Mouse (Mus musculus): ENCODE results near the gene Large2. TPM values are rescaled to one million over a fixed set of nuclear protein-coding genes. Genes with fewer than 3 reads are reported as not detected.

Large2 gene
- polyA plus RNA-seq, 1 experiment from 2014 or later = 7.0 TPM

DNA sequence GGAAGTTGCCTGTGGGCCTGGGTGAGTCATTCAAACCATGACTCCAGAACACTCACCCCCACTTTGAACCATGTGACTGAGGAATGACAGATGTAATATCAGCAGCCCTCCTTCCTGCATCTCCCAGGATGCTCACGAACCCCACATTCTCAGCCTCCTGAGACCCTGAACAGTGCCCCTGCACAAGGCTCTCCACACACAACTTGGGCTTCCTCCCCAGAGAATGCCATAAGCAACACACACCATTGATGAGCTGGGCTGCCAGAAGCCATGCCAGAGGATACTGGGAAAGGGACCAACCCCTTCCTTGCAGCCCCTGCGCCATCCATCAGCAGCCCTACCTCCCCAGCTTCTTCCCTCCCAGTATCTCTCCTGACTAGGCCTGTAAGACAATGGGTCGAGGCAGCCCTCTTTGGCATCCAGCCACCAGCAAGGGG is 13.4 kb upstream of the Large2 start:
- Histone ChIP-seq H3K4me3 (peak overlapping the region; percentile 77), H3K4me1 (peaks cover 53% of the 10 kb centered on the region), H3K4me2 (replicated peaks) (peak overlapping the region; percentile 92), H3K9ac (peak overlapping the region; percentile 85), H3K9me3 (replicated peaks) (no peaks in the 10 kb centered on the region), H3K36me3 (peaks cover 46% of the 10 kb centered on the region), H3K27ac (peak overlapping the region; percentile 86), H3K27me3 (no peaks in the 10 kb centered on the region)
- no peak for ATAC-seq (ENCODE audit: low FRiP score)
- 42% methylated on average over 3 of the region's 3 CpGs for WGBS

DNA sequence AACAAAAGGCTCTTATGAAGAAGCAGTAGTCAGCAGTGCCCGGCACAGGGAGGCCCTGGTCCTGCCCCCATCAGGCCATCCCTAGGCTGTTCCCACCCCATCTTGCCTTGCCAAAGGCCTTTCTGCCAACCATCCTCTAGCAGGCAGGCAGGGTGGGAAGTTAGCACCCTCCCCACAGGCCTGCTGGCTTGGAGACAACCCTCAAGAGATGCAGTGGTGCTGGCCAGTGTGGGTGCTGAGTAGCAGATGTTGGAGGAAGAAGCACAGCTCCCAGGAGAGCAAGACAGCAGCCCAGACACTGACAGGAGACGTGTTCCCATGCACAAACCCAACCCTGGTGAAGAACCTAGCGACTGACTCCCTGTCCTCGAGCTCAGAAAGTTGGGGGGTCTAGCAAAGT is 13.0 kb upstream of the Large2 start:
- H3K4me3 ChIP-seq = peak overlapping the region; percentile 77
- H3K27ac ChIP-seq = no peak overlapping the region
- peak overlapping the region; percentile 85 for H3K9ac ChIP-seq
- peaks cover 48% of the 10 kb centered on the region for H3K4me1 ChIP-seq
- H3K27me3 ChIP-seq = no peaks in the 10 kb centered on the region
- H3K36me3 ChIP-seq = peaks cover 51% of the 10 kb centered on the region
- WGBS = 71% methylated on average over 4 of the region's 4 CpGs
- H3K4me2 ChIP-seq (replicated peaks) = peak overlapping the region; percentile 92
- no peaks in the 10 kb centered on the region for H3K9me3 ChIP-seq (replicated peaks)
- ATAC-seq (ENCODE audit: low FRiP score) = no peak

DNA sequence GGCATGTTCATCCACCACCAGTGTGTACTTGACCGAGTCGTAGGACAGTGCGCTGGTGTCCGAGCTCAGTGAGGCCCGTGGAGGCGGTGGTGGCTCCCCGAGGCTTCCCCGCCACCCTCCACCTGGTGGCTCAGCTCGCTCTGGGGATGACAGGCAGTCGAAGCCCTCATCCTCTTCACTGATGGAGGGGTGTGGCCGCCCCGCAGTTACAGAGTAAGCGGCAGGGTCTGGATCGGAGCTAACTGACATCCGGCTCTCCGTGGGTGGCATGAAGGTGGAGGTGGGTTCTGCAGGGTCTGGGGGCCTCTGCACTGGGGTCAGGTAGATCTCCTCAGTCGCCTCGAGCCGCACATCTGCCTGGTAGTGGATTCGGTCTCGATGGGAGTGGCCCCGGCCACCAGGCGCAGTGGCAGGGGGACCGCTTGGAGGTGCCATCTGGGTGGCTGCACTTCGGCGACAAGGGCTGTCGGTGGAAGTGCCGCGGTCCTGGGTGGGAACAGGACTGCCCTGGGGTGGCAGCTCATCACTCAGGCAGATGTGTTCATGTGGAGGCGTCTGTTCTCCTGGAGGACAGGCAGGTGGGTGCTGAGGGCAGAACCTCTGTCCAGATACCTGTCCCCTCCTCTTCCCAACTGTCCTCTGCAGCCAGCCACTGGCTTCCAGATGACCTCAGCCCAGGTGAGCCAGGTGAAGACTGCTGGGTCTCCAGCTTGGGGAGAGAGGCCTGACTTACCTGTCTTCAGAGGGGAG is 12.3 kb upstream of the Large2 start:
- Histone ChIP-seq H3K27me3 (no peaks in the 10 kb centered on the region), H3K27ac (no peak overlapping the region), H3K4me3 (peak overlapping the region; percentile 77; the same call in 1 of the 2 replicates), H3K4me1 (peaks cover 42% of the 10 kb centered on the region), H3K4me2 (replicated peaks) (peak overlapping the region; percentile 92), H3K9ac (no peak overlapping the region), H3K9me3 (replicated peaks) (no peaks in the 10 kb centered on the region), H3K36me3 (peaks cover 57% of the 10 kb centered on the region)
- 91% methylated on average over 30 of the region's 30 CpGs for WGBS
- no peak for ATAC-seq (ENCODE audit: low FRiP score)

DNA sequence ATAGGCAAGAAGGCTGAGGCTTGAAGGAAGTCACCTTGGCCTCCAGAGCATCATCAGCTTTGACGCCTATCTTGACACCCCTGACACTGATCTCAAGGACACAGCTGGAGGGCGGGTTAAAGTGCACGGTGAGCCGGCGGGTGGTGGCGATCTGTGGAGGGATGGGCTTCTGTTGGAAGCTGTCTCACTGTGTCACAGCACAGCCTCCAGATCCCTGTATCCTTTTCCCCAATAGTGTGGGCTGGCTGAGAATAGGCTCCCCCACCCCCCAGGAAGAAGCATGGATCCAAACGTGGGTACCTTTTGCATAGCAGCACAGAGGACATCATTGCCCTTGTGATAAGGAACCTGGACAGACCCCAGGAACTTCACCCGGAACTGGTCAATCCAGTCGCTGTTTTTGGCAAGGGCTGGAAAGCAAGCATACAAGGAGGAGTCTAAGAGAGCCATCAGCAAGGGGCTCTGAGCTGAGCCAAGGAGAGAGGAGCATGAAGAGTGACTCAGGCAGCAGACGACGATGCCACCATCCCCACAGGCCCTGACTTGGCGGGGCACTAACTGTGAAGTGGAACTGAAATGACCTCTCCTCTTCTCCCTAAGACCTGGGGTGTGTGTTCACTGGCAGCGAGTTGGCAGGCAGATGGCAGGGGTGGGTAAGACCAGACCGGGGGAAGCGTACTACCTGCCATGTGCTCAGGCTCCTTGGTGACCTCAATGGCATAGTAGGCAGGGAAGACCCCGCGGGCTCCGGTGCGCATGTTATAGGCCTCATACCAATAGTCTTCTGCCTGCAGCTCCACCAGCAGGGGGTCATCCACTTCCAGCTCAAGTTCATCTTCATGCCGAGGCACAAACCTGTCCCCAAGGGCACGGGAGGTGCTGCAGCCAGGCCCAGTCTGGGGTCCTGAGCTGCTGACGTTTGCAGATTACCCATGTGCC is 10.7 kb upstream of the Large2 start:
- Histone ChIP-seq H3K4me3 (no peak overlapping the region), H3K27ac (no peak overlapping the region), H3K4me1 (peaks cover 25% of the 10 kb centered on the region), H3K4me2 (replicated peaks) (no peak overlapping the region), H3K9me3 (replicated peaks) (no peaks in the 10 kb centered on the region), H3K36me3 (peaks cover 74% of the 10 kb centered on the region), H3K27me3 (no peaks in the 10 kb centered on the region), H3K9ac (no peak overlapping the region)
- no peak for ATAC-seq (ENCODE audit: low FRiP score)
- WGBS = 85% methylated on average over 22 of the region's 22 CpGs

DNA sequence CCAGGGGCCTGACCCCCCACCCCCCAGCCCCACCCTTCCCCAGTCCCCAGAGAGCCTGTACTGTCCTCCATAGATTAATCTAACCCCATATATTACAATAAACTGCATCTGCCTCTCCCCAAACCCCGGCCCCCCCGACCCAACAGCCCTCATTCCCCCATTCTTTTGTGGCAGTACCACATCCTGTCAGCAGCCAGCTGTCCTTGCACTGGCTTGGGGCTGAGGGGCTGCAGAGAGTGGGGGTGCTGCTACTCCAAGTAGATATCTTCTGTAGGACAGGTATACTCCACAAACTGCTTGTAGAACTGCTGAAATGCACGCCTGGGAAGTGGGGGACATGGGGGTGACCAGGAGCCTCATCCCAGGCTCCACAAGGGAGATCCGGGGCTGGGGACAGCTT is 9.4 kb upstream of the Large2 start:
- Histone ChIP-seq H3K36me3 (peaks cover 86% of the 10 kb centered on the region), H3K27ac (no peak overlapping the region), H3K4me3 (no peak overlapping the region), H3K9me3 (replicated peaks) (no peaks in the 10 kb centered on the region), H3K4me1 (peaks cover 16% of the 10 kb centered on the region), H3K9ac (no peak overlapping the region), H3K27me3 (no peaks in the 10 kb centered on the region), H3K4me2 (replicated peaks) (no peak overlapping the region)
- ATAC-seq (ENCODE audit: low FRiP score) = no peak
- WGBS = 69% methylated on average over 4 of the region's 4 CpGs

DNA sequence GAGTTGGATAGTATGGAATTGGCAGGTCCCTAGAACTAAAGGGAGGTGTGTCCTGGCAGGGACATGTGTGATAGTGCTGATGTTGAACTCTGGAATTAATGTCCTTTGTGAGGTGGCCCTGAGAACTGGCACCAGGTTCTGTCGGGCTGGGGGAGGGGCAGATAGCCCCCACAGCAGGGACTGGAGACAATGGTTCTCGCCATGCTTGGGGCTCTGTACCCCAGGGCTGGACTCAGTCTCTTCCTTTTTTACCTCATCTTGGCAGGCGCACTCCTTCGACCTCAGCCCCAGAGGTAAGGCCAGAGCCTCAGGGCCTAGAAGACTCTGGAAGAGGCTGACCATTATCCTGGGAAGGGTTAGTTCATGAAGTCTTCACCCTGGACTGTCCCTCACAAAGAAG is 8.1 kb upstream of the Large2 start:
- no peak overlapping the region for H3K9ac ChIP-seq
- H3K4me2 ChIP-seq (replicated peaks) = no peak overlapping the region
- no peak overlapping the region for H3K4me3 ChIP-seq
- ATAC-seq (ENCODE audit: low FRiP score) = no peak
- WGBS = 92% methylated on average over 4 of the region's 4 CpGs
- H3K27me3 ChIP-seq = no peaks in the 10 kb centered on the region
- no peak overlapping the region for H3K27ac ChIP-seq
- peaks cover 6% of the 10 kb centered on the region for H3K4me1 ChIP-seq
- H3K36me3 ChIP-seq = peaks cover 97% of the 10 kb centered on the region
- H3K9me3 ChIP-seq (replicated peaks) = no peaks in the 10 kb centered on the region

DNA sequence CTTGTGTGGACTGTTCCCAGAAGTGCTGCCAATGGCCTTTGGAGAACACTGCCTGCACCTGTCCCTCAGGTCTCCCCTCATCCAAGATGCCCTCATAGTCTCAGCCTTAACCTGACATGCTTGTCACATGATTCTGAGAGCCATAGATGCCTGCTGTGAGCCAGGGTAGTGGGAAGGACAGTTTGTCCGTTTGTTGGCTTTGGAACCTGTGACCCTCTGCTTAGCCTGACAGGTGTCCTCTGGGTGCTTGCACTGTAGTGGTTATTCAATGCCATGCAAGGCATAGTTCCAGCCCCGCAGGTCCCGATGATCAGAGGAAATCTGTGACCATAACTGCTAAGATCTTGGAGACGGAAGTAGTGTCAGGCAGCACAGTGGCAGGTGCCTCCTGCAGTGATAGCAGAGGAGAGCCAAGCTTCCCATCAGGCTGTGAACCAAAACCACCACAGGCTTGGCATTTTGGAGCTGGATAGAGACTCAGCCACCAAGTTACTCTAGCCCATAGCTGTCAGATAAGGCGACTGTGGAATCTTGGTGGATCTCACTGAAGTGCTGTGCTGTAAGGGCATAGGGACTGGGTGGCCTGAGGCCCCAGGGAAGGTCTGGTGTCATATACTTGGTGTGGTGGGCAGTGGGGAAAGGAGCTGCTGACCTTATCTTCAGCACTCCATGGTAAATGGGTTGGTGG is 7.4 kb upstream of the Large2 start, which contains the start of gene 1700029I15Rik:
Gene 1700029I15Rik (plus strand): TSS at position 638 of the 688 bp plus-strand sequence.
- 83% methylated on average over 5 of the region's 5 CpGs for WGBS
- Histone ChIP-seq H3K9me3 (replicated peaks) (no peaks in the 10 kb centered on the region), H3K4me2 (replicated peaks) (no peak within 1 kb of the TSS), H3K4me3 (no peak within 1 kb of the TSS), H3K36me3 (peaks cover 97% of the 10 kb centered on the region), H3K27me3 (no peaks in the 10 kb centered on the region), H3K4me1 (no peaks in the 10 kb centered on the region), H3K27ac (no peak within 1 kb of the TSS), H3K9ac (no peak within 1 kb of the TSS)
- ATAC-seq (ENCODE audit: low FRiP score) = no peak

DNA sequence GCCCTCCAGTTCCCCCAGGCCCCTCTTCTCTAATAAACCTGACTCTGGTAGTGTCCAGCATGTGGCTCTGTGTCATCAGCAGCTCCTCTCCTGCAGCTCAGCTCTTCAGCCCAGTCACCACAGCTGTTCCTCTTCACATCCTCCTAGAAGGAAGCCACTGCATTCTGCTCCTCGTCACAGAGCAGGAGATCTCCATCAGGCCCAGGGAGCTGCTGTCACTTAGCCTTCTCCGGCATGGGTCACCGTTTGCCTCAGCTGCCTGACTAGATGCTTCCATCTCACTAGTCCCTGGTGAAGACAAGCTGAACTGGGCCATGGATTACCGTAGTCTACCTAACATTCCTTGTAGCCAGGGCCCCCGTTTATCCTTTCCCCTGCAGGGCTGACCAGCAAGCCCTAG is 6.5 kb upstream of the Large2 start:
- no peak for ATAC-seq (ENCODE audit: low FRiP score)
- H3K36me3 ChIP-seq = peaks cover 88% of the 10 kb centered on the region
- no peak overlapping the region for H3K9ac ChIP-seq
- 89% methylated on average over 5 of the region's 5 CpGs for WGBS
- H3K4me3 ChIP-seq = no peak overlapping the region
- H3K9me3 ChIP-seq (replicated peaks) = no peaks in the 10 kb centered on the region
- no peak overlapping the region for H3K27ac ChIP-seq
- no peak overlapping the region for H3K4me2 ChIP-seq (replicated peaks)
- no peaks in the 10 kb centered on the region for H3K27me3 ChIP-seq
- peaks cover 3% of the 10 kb centered on the region for H3K4me1 ChIP-seq

DNA sequence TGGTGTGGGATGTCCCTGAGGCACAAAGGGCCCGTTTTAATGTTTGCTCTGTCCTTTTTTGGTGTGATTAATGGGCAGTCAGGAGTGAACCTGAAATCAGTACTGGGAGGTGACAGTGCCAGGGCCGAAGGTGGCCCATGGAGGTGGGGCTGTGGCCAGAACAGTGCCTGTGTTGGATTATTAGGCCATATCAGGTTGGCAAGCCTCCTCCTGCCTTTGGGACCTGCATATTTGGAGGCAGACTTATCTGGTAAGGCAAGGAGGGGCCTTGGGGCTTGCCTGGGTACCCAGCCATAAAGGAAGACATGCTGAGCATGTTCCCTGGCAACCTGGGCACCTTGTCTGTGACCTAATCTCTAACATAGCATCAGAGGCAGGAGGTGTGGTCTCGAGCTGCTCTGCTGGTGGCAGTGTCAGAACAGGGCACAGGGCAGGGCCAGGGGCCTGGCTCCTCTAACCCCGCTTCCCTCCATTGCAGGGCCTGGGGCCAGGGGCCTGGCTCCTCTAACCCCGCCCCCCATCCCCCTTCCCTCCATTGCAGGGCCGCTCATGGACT is 5.9 kb upstream of the Large2 start:
- 73% methylated on average over 6 of the region's 6 CpGs for WGBS
- Histone ChIP-seq H3K9me3 (replicated peaks) (no peaks in the 10 kb centered on the region), H3K9ac (no peak overlapping the region), H3K4me3 (no peak overlapping the region), H3K4me2 (replicated peaks) (no peak overlapping the region), H3K27me3 (no peaks in the 10 kb centered on the region), H3K4me1 (peaks cover 9% of the 10 kb centered on the region), H3K36me3 (peaks cover 83% of the 10 kb centered on the region), H3K27ac (no peak overlapping the region)
- ATAC-seq (ENCODE audit: low FRiP score) = no peak

DNA sequence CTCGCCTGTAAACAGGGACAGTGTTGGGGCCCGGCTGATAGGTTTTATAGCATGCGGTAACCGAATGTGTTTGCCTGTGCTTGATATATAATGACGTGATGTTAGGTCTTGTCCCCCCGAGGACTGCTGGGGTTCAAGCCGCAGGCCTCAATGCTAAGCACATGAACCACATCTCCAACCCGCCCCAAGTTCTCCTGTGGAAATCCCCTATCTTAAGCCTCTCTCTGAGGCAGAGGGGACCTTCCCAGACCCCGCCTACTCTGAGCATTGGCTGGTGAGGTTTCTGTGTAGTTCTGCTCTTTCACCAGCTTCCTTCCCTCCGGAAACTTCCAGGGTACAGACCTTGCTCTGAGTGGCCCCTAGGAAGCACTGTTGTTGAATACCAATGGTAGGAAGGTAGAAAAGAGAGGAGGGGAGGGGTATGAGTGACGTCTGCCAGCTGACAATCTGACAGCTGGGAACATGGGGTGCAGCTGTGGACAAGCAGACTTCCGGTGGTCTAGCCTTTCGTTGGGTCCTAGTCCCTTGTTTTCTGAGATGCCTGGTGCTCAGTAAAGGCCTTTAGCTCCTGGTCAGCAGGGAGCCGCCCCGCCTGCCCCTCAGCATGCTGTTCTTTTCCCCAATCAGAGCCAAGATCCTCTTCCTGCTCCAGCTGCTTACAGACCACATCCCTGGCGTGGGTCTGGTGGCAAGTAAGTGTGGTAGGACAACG is 5.3 kb upstream of the Large2 start:
- Histone ChIP-seq H3K4me2 (replicated peaks) (no peak overlapping the region), H3K4me3 (no peak overlapping the region), H3K4me1 (peaks cover 9% of the 10 kb centered on the region), H3K9me3 (replicated peaks) (no peaks in the 10 kb centered on the region), H3K9ac (no peak overlapping the region), H3K27ac (peak overlapping the region; percentile 30; the same call in 1 of the 2 replicates), H3K36me3 (peaks cover 76% of the 10 kb centered on the region), H3K27me3 (no peaks in the 10 kb centered on the region)
- 80% methylated on average over 17 of the region's 17 CpGs for WGBS
- ATAC-seq (ENCODE audit: low FRiP score) = no peak

DNA sequence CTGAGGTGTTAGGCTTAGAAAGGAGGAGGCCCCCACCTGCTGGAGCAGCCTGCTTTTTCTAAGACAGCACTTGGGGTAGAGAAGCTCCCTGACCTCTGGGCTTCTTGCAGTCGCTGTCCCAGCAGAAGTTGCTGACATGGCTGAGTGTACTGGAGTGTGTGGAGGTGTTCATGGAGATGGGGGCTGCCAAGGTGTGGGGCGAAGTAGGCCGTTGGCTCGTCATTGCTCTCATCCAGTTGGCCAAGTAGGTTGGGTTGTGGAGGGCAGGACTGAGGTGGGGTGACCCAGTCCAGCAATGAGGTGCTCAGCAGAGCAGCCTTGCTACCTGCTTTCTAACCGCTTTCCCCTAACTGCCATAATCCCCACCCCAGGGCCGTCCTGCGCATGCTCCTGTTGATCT is 2.7 kb upstream of the Large2 start:
- Histone ChIP-seq H3K27ac (no peak overlapping the region), H3K4me1 (peaks cover 30% of the 10 kb centered on the region), H3K4me3 (no peak overlapping the region), H3K4me2 (replicated peaks) (no peak overlapping the region), H3K9me3 (replicated peaks) (no peaks in the 10 kb centered on the region), H3K27me3 (no peaks in the 10 kb centered on the region), H3K9ac (no peak overlapping the region), H3K36me3 (peaks cover 50% of the 10 kb centered on the region)
- WGBS = 92% methylated on average over 7 of the region's 7 CpGs
- ATAC-seq (ENCODE audit: low FRiP score) = no peak
